Mouse (Mus musculus) G1E (cell line): ENCODE measurements at regions not wholly inside any gene's neighbourhood (a gene's known extent, or its start where the extent isn't known, plus 50 kb on each side); places are given as distances from the start of the nearest gene placed in this dataset.

Experiments used
- CTCF ChIP-seq: IDR thresholded peaks from 2 replicates; pipeline ENCODE4 v1.5.1; 2012; ENCODE audit warnings: low read depth, low read length, inconsistent platforms, mixed read lengths
- GATA1 ChIP-seq: IDR thresholded peaks from 2 replicates; pipeline ENCODE4 v1.6.1; 2012; ENCODE audit warnings: borderline replicate concordance, low read length, inconsistent platforms, mixed read lengths
- POLR2AphosphoS5 ChIP-seq: IDR thresholded peaks from 2 replicates; pipeline ENCODE4 v1.6.1; 2012; ENCODE audit warnings: low read depth, low read length, inconsistent platforms; ENCODE audit not compliant: insufficient replicate concordance

DNA sequence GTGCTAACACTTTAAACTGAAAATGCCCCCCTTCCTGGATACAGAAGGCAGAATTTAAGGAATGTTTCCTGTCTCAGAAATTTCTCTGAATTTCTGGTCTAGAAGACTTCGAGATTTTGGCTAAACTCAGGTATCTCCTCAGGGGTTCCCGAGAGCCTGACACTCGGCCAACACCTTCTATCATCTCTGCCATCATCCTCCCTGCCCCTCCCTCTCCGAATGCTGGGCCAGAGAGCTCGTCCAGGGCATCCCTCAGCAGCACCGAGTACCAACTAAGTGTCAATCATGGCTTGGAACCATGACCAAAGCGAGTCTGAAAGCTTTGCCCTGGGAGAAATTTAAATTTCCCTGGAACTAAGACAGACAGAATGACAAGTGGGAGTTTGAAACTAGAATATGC lies 138.2 kb upstream of the C9orf72 start:
- TF ChIP-seq CTCF: no peak
- TF ChIP-seq GATA1: no peak
- TF ChIP-seq POLR2AphosphoS5: no peak
